Mouse (Mus musculus) spleen, adult 2 months (tissue): ENCODE measurements around the gene Pbp2.

Experiments used
- CTCF ChIP-seq: fragments of 200-500 bp; IDR thresholded peaks from 2 replicates; pipeline ENCODE4 v1.5.1; 2011; ENCODE audit warnings: mild to moderate bottlenecking, inconsistent platforms; ENCODE audit not compliant: insufficient read depth, insufficient read length, insufficient replicate concordance; ENCODE audit errors: extremely low read depth
- POLR2A ChIP-seq: fragments of 200-500 bp; IDR thresholded peaks from 2 replicates; pipeline ENCODE4 v1.6.1; 2011; ENCODE audit warnings: low read depth, low read length, inconsistent platforms

DNA sequence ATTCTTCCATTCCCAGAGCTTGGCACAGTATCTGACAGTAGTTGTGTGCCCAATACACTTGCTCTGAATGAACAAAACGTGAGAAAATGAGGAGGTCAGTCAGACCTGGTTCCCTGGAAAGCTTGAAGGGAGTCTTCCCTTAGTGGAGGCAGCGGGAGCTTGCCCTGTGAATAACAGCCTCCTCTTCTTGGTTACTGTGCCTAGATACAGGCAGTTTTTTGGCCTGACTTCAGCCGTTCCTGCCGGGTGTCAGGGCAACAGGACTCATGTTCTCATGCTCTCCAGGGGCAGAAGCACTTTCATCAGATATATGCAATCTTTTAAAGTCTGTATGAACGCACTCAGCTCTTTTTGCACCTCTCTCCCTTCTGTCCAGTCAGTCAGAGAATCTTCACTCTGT, 30.9 kb downstream of the Pbp2 start:
- TF ChIP-seq CTCF: no peak
- TF ChIP-seq POLR2A: no peak
